Mouse (Mus musculus) kidney, postnatal 36 days (tissue): ENCODE results near the gene Olfr312.
"Not testable (repeated sequence)": the region's sequence is repeated elsewhere in the genome, so short reads cannot be mapped to it uniquely, and the experiment has no call there.

Experiments used
- DNase-seq, 2 experiments: peaks; one replicate each; pipeline ENCODE4 v3.0.0; 2021 to 2022; ENCODE audit warnings: mixed read lengths in 2 of 2

Gene Olfr312

DNA sequence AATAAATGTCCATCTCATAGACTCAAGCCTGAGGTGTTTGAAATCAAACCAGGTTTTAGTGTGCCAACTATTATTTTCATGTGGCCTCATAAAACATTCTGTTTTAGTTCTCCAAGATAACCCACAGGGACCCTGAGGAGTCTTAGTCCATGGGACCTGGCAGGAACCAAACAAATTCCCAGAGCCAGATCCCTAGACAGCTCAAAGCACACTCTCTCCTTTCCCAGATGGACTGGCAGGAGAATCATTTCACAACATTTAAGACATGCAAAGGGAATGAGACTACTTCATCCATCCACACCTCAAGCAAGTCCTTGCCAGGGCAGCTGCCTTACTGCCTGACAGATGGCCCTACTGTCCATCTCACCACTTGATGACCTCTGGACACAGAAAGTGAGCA is at the start of gene Olfr312:
Gene Olfr312, plus strand, starts transcription at position 301 of the 400 bp plus-strand sequence.
- not testable (repeated sequence) for DNase-seq

DNA sequence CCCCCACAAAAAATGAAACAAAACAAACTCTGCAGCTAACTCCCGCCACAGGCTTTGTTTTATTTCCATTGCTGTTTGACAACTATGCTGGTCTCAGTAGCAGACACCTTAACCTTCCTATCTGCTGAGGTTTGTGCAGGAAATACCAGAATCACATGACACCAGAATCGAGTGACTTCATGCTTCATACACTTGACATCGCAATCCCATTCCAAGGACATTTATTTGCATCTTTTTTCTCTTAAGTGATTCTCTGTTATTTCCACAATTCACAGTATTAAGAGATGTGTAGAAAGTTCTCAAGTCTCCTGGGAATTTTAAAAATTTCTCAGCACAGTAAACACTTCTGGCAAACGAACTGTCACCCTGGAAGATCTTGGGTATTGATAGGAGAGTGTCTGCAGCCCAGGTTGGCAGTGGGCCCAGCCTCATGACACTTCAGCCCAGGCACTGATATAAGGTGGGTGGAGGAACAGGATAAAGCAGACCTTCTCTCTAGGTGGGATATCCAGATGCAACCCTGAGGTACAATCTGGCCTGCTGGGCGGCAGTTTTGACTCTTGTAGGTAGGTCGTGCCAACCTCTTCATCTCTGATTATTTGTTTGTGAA is 46.5 kb upstream of the Olfr312 start, which contains the start of gene Olfr314:
Gene Olfr314, plus strand, starts transcription at position 473 of the 610 bp plus-strand sequence.
- no peak for DNase-seq

DNA sequence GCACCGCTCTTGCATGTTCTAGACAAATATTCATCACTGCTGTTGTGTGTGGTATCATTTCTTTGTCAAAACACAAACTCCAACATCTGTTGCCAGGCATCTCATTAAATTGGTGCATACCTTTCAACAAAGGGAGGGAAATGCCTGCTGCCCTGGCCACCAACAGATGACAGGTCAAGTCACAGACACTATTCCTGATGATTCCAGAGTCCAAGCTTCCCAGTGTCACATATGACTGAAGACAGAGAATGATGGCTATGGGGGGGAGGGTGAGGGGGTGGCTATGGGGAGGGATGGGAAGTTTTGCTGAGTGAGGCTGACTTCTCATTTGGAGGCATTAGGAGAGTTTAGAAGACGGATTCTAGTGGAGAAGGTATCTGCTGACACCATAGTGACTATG is 44.9 kb upstream of the Olfr312 start:
- DNase-seq = no peak

DNA sequence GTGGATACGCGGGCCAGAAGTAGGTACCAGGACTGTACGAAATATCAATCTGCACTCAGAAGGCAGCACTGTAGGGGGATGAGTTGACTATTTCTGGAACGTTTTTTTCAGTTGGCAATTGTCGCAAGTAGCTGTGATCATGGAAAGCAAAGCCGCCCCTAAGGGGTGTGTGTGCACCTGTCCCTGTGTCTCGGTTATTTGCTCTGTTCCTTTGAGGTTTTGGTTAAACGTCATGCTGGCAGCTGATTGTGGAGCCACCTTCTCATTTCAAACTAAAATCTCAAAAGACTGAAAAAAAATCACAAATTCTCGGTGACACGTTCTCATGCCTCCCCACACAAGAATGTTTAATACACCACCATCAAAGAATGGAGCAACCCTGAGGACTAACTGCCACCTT is 41.4 kb upstream of the Olfr312 start:
- no peak for DNase-seq

DNA sequence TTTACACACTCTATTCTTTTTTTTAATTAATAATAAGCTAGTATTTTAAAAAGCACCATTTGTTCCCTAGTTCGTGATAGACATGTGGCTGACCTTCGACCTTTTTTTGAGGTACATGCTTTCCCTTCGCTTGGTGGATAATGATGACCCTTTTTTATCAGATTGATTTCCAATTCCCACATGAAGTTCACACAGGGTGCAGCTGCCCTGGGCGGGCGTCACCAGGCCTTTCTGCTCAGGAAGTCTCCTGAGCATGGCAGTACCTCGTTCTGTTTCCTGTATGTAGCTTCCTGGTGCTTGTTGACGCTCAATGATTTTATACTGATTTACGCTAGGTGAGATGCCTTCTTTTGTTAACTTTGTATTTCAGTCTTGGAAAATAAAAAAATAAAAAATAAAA is 40.7 kb upstream of the Olfr312 start:
- DNase-seq = no peak

- no peak for DNase-seq
Observed at GRCm38 (mm10) chr11:58789532-58789931, 39.5 kb upstream of the Olfr312 start.

DNA sequence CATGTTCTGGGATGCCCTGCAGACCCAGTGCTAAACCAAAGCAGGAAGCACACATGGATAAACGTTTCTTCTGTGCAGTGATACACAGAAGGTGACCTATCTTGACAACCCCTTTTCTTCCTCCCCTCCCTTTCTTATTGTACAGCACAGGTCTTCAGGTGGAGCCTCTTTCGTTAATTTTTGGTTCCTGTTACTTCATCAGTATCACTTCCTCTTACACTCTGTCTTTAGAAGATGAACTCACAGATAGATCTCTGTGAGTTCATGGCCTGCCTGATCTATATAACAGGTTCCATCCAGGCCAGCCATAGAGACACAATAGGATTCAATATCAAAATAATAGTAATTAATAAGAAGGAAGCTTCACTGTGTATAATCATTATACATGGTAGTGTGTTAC is 39.0 kb upstream of the Olfr312 start:
- no peak for DNase-seq

DNA sequence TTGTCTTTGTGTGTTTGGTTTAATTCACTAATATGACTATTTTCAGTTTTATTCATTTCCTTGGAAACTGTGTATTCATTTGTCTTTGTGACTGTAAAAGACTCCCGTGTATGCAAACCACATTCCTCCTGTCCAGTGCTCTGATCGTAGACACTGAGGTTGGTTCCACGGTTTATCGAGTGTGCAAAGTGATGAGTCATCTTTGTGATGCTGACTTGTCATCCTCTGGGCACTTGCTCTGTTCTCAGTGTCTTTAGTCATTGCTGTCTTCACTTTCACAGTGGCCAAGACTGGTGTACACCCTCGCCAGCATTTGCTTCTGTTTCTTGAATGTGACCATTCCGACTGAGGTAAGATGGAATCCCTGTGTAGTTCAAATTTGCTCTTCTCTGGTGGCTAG is 38.4 kb upstream of the Olfr312 start:
- no peak for DNase-seq

DNA sequence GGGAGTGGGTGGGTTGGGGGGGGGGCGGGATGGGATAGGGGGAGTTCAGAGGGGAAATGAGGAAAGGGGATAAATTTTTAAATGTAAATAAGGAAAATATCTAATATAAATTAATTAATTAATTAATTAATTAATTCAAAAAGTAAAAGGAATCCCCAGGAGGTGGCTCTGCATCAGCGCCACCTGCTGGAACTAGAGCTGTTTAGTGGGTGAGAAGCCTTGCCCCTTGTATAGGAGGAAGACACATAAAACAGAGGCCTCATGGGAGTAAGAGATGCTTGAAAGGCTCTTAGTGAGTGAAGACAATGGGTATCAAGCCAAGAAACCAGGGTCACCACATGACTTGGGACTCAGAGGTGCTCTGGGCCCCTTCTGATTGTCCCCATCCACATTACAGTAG is 33.2 kb upstream of the Olfr312 start:
- no peak for DNase-seq

GRCm38 (mm10) chr11:58796850-58797249 is 32.2 kb upstream of the Olfr312 start:
- no peak for DNase-seq

GRCm38 (mm10) chr11:58799747-58800146 is 29.3 kb upstream of the Olfr312 start:
- DNase-seq = no peak

- DNase-seq = no peak
Observed at GRCm38 (mm10) chr11:58801558-58802228, 27.3 kb upstream of the Olfr312 start, which contains the start of gene Fam183b. TSS of gene Fam183b (minus strand) at chr11:58801960.

- DNase-seq = no peak
Observed at GRCm38 (mm10) chr11:58803871-58804270, 25.2 kb upstream of the Olfr312 start.

DNA sequence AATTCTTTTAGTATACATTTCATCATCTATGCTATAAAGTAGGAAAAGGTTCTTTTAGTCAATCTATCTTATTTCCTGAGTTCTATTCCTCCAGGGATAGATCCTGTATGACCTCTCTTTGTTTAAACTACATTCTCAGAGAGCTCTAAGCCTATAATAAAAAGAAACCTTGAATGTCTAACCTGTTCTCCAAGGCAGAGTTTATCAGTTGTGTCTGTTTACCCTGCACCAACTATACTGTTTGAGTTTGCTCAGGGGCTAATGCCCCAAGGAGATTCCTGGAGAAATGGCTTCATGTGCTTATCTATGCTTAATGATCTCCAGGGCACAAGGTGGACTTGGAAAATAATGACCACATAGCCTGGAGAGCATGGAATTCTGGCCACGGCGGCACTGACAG is 24.6 kb upstream of the Olfr312 start:
- DNase-seq = no peak

DNA sequence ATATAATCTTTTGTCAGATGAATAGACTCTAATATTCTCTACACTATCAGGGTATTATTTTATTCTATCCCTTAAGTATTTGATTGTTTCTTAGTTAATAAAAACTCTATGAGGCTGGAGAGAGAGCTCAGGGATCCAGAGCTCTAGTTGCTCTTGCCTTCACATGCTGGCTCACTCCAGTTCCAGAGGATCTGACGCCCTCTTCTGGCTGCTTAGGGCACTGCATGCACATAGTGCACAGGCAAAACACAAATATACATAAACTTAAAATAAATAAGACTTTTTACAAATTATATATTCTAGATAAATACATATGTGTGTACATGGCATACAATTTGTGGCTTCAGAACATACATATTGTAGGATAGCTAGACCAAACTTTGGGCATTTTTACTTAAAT is 17.0 kb upstream of the Olfr312 start:
- peak in 1 of 2 experiments; percentile 11 for DNase-seq

DNA sequence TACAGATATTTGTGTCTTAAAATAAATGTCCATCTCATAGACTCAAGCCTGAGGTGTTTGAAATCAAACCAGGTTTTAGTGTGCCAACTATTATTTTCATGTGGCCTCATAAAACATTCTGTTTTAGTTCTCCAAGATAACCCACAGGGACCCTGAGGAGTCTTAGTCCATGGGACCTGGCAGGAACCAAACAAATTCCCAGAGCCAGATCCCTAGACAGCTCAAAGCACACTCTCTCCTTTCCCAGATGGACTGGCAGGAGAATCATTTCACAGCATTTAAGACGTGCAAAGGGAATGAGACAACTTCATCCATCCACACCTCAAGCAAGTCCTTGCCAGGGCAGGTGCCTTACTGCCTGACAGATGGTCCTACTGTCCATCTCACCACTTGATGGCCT is 14.3 kb upstream of the Olfr312 start, which contains the start of gene Olfr313:
Gene Olfr313, plus strand, starts transcription at position 301 of the 400 bp plus-strand sequence.
- DNase-seq = not testable (repeated sequence)

DNA sequence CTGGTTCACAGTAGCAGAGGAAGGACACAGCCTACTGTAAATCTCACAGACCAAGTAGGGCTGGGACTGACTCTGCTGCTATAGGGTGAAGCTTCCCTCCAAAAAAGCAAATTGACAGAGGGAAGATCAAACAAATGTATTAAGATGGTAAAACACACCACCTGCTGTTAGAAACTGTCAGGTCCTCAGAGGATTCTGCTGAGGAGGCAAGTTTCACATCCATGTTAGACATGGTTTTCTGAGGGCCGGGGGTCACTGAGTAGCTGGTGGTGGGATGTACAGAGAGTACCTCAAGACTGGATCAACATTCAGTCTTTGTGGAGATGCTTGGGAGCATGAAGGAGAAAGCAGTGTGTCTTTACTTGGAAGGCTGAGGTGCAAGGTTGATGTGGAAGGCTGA is 13.4 kb upstream of the Olfr312 start:
- no peak for DNase-seq

DNA sequence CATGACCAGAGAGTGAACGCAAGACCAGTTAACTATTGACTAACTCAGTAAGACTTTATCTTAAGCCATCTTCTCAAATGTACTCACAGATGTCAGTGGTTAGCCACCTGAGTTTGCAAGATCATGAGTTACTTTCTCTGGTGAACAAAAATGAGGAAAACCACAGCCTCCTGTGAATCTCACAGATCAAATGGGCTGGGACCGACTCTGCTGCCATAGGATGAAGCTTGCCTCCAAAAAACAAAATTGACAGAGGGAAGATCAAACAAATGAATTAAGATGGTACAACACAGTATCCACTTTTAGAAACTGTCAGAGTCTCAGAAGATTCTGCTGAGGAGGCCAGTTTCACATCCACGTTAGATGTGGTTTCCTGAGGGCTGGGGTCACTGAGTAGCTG is 727 bp downstream of the Olfr312 start:
- DNase-seq = no peak

- DNase-seq = not testable (repeated sequence)
Observed at GRCm38 (mm10) chr11:58832541-58832940, 3.5 kb downstream of the Olfr312 start.

DNA sequence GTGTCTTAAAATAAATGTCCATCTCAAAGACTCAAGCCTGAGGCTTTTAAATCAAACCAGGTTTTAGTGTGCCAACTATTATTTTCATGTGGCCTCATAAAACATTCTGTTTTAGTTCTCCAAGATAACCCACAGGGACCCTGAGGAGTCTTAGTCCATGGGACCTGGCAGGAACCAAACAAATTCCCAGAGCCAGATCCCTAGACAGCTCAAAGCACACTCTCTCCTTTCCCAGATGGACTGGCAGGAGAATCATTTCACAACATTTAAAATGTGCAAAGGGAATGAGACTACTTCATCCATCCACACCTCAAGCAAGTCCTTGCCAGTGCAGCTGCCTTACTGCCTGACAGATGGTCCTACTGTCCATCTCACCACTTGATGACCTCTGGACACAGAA is 9.9 kb downstream of the Olfr312 start, which contains the start of gene Olfr311:
Gene Olfr311, plus strand, starts transcription at position 301 of the 400 bp plus-strand sequence.
- not testable (repeated sequence) for DNase-seq

DNA sequence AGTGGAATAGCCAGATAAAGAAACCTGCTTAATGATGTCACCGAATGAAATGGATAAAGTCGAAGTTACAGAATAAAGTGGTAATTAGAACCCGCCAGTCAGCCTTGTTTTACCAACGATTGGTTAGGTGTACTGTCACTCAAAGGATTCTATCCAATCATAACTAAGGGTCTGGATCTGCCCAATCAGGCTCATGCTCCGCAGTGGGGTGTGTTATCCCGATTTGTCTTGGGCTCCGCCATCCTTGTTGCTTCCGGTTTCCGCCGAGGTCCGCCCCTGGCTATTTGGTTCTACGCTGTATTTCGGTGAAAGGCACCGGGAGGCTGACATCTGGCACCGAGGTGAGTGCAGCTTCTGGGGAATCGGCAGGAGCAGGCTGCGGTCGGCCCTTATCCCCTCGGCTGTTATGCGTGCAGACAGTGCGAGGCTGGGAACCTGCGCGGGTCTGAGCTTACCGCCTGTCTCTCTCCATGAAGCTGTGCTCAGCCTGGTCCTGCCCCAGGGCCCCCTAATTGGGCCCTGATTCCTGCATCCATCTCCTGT is 18.0 kb downstream of the Olfr312 start, which contains the start of gene Gm12258:
Gene Gm12258, plus strand, starts transcription at position 240 of the 543 bp plus-strand sequence.
- peak; percentile 87 to 98 for DNase-seq

DNA sequence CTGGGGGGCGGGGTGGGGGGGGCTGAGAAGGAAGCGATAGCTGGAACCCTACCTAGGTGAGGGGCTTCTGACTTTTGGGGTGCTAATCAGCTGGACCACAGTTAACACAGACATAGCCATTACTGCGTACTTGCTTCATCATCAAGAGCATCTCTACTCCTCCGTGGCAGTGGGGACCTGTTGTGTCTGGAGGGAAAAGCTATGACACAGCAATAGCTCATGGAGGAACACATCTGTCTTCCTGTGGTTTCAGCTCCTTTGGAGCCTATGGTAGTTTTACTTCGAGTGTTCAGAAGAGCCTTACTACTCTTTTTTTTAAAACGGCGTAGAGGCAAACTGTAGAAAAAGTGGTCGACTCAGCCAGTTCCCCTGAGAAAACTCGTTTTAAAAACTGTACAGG is 18.6 kb downstream of the Olfr312 start:
- no peak for DNase-seq

GRCm38 (mm10) chr11:58849731-58850130 is 20.7 kb downstream of the Olfr312 start:
- DNase-seq = no peak

- DNase-seq = no peak
Observed at GRCm38 (mm10) chr11:58860744-58861143, 31.7 kb downstream of the Olfr312 start.
